Mouse (Mus musculus) stomach, postnatal 0 days (tissue): ENCODE data around the gene Usp4. TPM values are rescaled to one million over a fixed set of nuclear protein-coding genes. Genes with fewer than 3 reads are reported as not detected.

Source experiments
- ATAC-seq: fragments of 200-750 bp; cut with Nextera tagmentation; 2 replicates; pipeline ENCODE4 v1.8.0; 2017; ENCODE audit not compliant: low FRiP score, low TSS enrichment
- DNase-seq: peaks from one replicate; pipeline ENCODE4 v3.0.0-alpha.2; 2016; ENCODE audit warnings: low spot score
- H3K27ac ChIP-seq: fragments of 300-500 bp; sonication (generic); replicated peaks from 2 replicates; pipeline ENCODE4 v1.5.1; 2014; ENCODE audit warnings: mild to moderate bottlenecking, control low read depth
- H3K27me3 ChIP-seq: fragments of 300-500 bp; sonication (generic); 2 replicates; pipeline ENCODE4 v1.6.1; 2014; ENCODE audit warnings: low read length; ENCODE audit not compliant: control insufficient read depth, insufficient read depth
- H3K36me3 ChIP-seq: fragments of 300-500 bp; sonication (generic); 2 replicates; pipeline ENCODE4 v1.6.1; 2014; ENCODE audit warnings: low read length, mixed read lengths; ENCODE audit not compliant: control insufficient read depth, insufficient read depth
- H3K4me1 ChIP-seq: fragments of 300-500 bp; sonication (generic); replicated peaks from 2 replicates; pipeline ENCODE4 v1.6.1; 2014; ENCODE audit warnings: antibody characterized with exemption; ENCODE audit not compliant: control insufficient read depth, insufficient read depth
- H3K4me2 ChIP-seq: fragments of 300-500 bp; sonication (generic); replicated peaks from 2 replicates; pipeline ENCODE4 v1.6.1; 2014; ENCODE audit warnings: low read depth, mild to moderate bottlenecking, control low read depth, moderate library complexity
- H3K4me3 ChIP-seq: fragments of 300-500 bp; sonication (generic); 2 replicates; pipeline ENCODE4 v1.5.1; 2014; ENCODE audit warnings: low read depth, low read length, control low read depth
- H3K9ac ChIP-seq: fragments of 300-500 bp; sonication (generic); 2 replicates; pipeline ENCODE4 v1.6.1; 2014; ENCODE audit warnings: mild to moderate bottlenecking, low read length, control low read depth, mixed read lengths
- H3K9me3 ChIP-seq: fragments of 300-500 bp; sonication (generic); 2 replicates; pipeline ENCODE4 v1.6.1; 2016; ENCODE audit warnings: low read length; ENCODE audit not compliant: control insufficient read depth
- CTCF ChIP-seq: IDR thresholded peaks from 2 replicates; pipeline ENCODE4 v1.5.1; 2016; ENCODE audit warnings: antibody characterized with exemption, low read depth, mild to moderate bottlenecking, moderate library complexity
- EP300 ChIP-seq: optimal IDR thresholded peaks from 2 replicates; pipeline ENCODE3; 2016; ENCODE audit warnings: antibody characterized with exemption
- WGBS: fragments of 180-500 bp; shearing (Covaris S2); extraction: QIAGEN DNeasy Blood & Tissue Kit; methylation state at CpG from one replicate; pipeline ENCODE4 v1.1.7; 2014; 5-methylcytosine and 5-hydroxymethylcytosine counted together
- polyA plus RNA-seq: library from polyadenylated mRNA; unstranded; fragments of >200 nt; fragmentation: Nextera tagmentation; extraction: Ambion mirVana; gene quantifications from 2 replicates; pipeline ENCODE4 v1.2.1, GENCODE M21; 2015

The Usp4 gene
- polyA plus RNA-seq, 1 experiment from 2014 or later = 56.8 TPM

GRCm38 (mm10) chr9:108339886-108340257, 7.8 kb upstream of the Usp4 start:
- peak overlapping the region; percentile 65 for H3K4me2 ChIP-seq
- peaks cover 6% of the 10 kb centered on the region; the same call in 1 of the 2 replicates for H3K36me3 ChIP-seq
- H3K27me3 ChIP-seq = no peaks in the 10 kb centered on the region
- no peaks in the 10 kb centered on the region for H3K9me3 ChIP-seq
- TF ChIP-seq EP300 (no peak), CTCF (no peak)
- peak overlapping the region; percentile 65 for H3K4me3 ChIP-seq
- peak overlapping the region; percentile 86 for H3K9ac ChIP-seq
- DNase-seq (peak; percentile 46), ATAC-seq (no peak)
- H3K27ac ChIP-seq = peak overlapping the region; percentile 99
- WGBS = 8% methylated on average over 20 of the region's 20 CpGs
- 0 out of 2 replicates have a peak, but pooled peaks cover 8% of the 10 kb centered on the region for H3K4me1 ChIP-seq

- peak overlapping the region; percentile 65 for H3K4me2 ChIP-seq
- peak; percentile 3; the same call in 1 of the 2 replicates for ATAC-seq
- peak overlapping the region; percentile 86 for H3K9ac ChIP-seq
- TF ChIP-seq EP300 (no peak), CTCF (no peak)
- 0 out of 2 replicates have a peak, but pooled peaks cover under 1% of the 10 kb centered on the region for H3K36me3 ChIP-seq
- H3K27ac ChIP-seq = peak overlapping the region; percentile 99
- H3K9me3 ChIP-seq = no peaks in the 10 kb centered on the region
- 37% methylated on average over 10 of the region's 10 CpGs for WGBS
- DNase-seq = peak; percentile 22
- peak overlapping the region; percentile 65 for H3K4me3 ChIP-seq
- H3K27me3 ChIP-seq = no peaks in the 10 kb centered on the region
- 0 out of 2 replicates have a peak, but pooled peaks cover 8% of the 10 kb centered on the region for H3K4me1 ChIP-seq
These were observed 7.2 kb upstream of the Usp4 start for GRCm38 (mm10) chr9:108340258-108341138.

GRCm38 (mm10) chr9:108341139-108341475, 6.5 kb upstream of the Usp4 start:
- DNase-seq (no peak), ATAC-seq (no peak)
- peak overlapping the region; percentile 65 for H3K4me2 ChIP-seq
- H3K9me3 ChIP-seq = no peaks in the 10 kb centered on the region
- H3K4me3 ChIP-seq = no peak overlapping the region
- H3K9ac ChIP-seq = 0 out of 2 replicates have a peak overlapping the region, but pooled peaks have one; percentile 18
- 0 out of 2 replicates have a peak, but pooled peaks cover 8% of the 10 kb centered on the region for H3K4me1 ChIP-seq
- no peaks in the 10 kb centered on the region for H3K27me3 ChIP-seq
- H3K27ac ChIP-seq = peak overlapping the region; percentile 99
- WGBS = 68% methylated on average over 5 of the region's 5 CpGs
- TF ChIP-seq EP300 = no peak
- TF ChIP-seq CTCF = no peak
- no peaks in the 10 kb centered on the region for H3K36me3 ChIP-seq

- Histone ChIP-seq H3K9ac (no peak overlapping the region), H3K36me3 (no peaks in the 10 kb centered on the region), H3K9me3 (no peaks in the 10 kb centered on the region), H3K27ac (peak overlapping the region; percentile 99), H3K4me2 (no peak overlapping the region; the same call in 1 of the 2 replicates), H3K4me3 (no peak overlapping the region), H3K4me1 (0 out of 2 replicates have a peak, but pooled peaks cover 8% of the 10 kb centered on the region), H3K27me3 (no peaks in the 10 kb centered on the region)
- no peak for ATAC-seq
- TF ChIP-seq EP300 (no peak), CTCF (no peak)
- DNase-seq = peak; percentile 38
These were observed 5.9 kb upstream of the Usp4 start for GRCm38 (mm10) chr9:108341801-108342200.

DNA sequence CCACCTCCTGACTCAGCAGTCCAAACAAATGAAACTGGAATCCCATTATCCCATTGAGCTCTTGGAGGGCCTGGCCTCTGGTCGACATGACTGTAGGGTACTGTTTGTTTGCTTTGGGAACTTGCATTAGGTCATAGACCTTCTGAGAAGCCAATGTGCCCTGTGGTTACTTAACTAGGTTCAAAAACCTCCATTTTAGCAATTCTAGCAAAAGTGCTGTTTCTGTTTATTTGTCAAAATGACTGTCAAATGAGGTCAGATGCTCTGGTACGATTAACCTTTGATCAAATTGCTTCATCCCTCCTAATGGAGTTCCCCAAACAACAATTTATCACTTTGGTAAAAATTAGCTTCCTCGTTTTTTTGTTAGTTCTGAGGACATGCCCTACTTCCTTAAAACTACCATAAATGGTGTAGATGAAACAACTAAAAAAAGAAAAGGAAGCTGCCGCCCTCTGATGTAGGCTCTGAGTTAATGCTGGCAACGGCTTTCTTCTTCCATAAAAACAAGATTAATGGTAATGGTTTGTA, 5.3 kb upstream of the Usp4 start:
- H3K4me1 ChIP-seq = 0 out of 2 replicates have a peak, but pooled peaks cover 8% of the 10 kb centered on the region
- no peaks in the 10 kb centered on the region for H3K9me3 ChIP-seq
- peak overlapping the region; percentile 99 for H3K27ac ChIP-seq
- DNase-seq = peak; percentile 46
- no peak overlapping the region for H3K9ac ChIP-seq
- H3K4me3 ChIP-seq = no peak overlapping the region
- peak; percentile 30 for ATAC-seq
- no peaks in the 10 kb centered on the region for H3K27me3 ChIP-seq
- H3K36me3 ChIP-seq = no peaks in the 10 kb centered on the region
- TF ChIP-seq EP300 (no peak), CTCF (no peak)
- no peak overlapping the region for H3K4me2 ChIP-seq
- 6% methylated on average over 5 of the region's 5 CpGs for WGBS
